Mouse (Mus musculus): ENCODE results near the gene Hadha.

DNA sequence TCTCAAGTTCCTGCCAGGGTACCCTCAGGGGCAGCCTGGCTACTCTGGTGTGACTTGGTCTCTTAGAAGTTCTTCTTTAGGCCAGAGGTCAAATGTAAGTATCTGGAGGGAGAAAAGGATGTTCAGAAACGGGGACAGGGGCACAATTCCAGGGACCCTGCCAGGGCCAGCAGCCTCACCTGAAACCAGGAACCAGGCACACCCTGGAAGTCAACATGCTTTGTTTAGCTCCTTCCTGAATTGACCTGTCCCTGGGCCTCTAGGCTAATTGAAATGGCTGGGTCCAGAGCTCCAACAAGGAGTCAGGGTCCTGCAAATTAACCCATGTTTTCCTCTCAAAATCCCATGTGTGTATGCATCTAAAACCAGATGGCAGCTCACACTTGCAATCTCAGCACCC lies 49.5 kb upstream of the Hadha start:
- no peak for TF ChIP-seq CTCF (IDR thresholded peaks at IDR 0.05; ENCODE audit: low read depth, low read length)
- TF ChIP-seq GATA1 (IDR thresholded peaks at IDR 0.05; ENCODE audit: borderline replicate concordance, low read length): no peak
- TF ChIP-seq TAL1 (conservative IDR thresholded peaks at IDR 0.05; ENCODE audit: low read depth, low read length): no peak
- no peak for TF ChIP-seq POLR2AphosphoS5 (IDR thresholded peaks at IDR 0.05; ENCODE audit: insufficient replicate concordance, low read depth, low read length)
